Mouse (Mus musculus) liver, postnatal 0 days (tissue): ENCODE results near the gene Thap8.
A peak's percentile ranks its signal among the peaks of the same experiment; 100 is the strongest.

Experiments
- CTCF ChIP-seq: sonication (generic); IDR thresholded peaks from 2 replicates; pipeline ENCODE4 v1.5.1; 2016; ENCODE audit warnings: antibody characterized with exemption, low read depth
- EP300 ChIP-seq: IDR thresholded peaks from 2 replicates; pipeline ENCODE4 v1.6.1; 2016; ENCODE audit warnings: antibody characterized with exemption, low read depth, mild to moderate bottlenecking

- no peak for TF ChIP-seq EP300
- TF ChIP-seq CTCF: peak; percentile 82
These were observed 45.5 kb downstream of the Thap8 start for GRCm38 (mm10) chr7:30325364-30325763.
